Mouse (Mus musculus) ES-E14 (cell line): ENCODE measurements around the gene Fkbp10. TPM values are rescaled to one million over a fixed set of nuclear protein-coding genes. Genes with fewer than 3 reads are reported as not detected.

Experiments
- DNase-seq: peaks from one replicate; pipeline ENCODE4 v3.0.0-alpha.2; 2013; ENCODE audit warnings: low read depth, low spot score
- H3K27ac ChIP-seq: 2 replicates; pipeline ENCODE4 v1.5.1; 2012; ENCODE audit warnings: low read depth, mild to moderate bottlenecking, low read length, moderate library complexity, mixed read lengths; ENCODE audit not compliant: poor library complexity, insufficient read depth, severe bottlenecking
- H3K36me3 ChIP-seq: 2 replicates; pipeline ENCODE4 v1.6.1; 2012; ENCODE audit warnings: mild to moderate bottlenecking, low read length, moderate library complexity, mixed read lengths; ENCODE audit not compliant: control insufficient read depth, poor library complexity, insufficient read depth, severe bottlenecking
- H3K4me1 ChIP-seq, 2 experiments: fragments of 150-350 bp in 1 of 2; sonication (generic) in 1 of 2; 2 replicates each; pipeline ENCODE4 v1.6.1; 2012; ENCODE audit warnings: low read length in 2 of 2, mild to moderate bottlenecking in 1 of 2, mixed read lengths in 1 of 2; ENCODE audit not compliant: control insufficient read depth in 2 of 2, insufficient read depth in 2 of 2, poor library complexity in 1 of 2
- H3K4me3 ChIP-seq, 2 experiments: fragments of 150-350 bp in 1 of 2; sonication (generic) in 1 of 2; 2 replicates each; pipeline ENCODE4 v1.5.1; 2012; ENCODE audit warnings: low read length in 2 of 2, low read depth in 1 of 2, mild to moderate bottlenecking in 1 of 2, mixed read lengths in 1 of 2; ENCODE audit not compliant: insufficient read depth in 1 of 2, poor library complexity in 1 of 2, severe bottlenecking in 1 of 2
- H3K9ac ChIP-seq: 2 replicates; pipeline ENCODE4 v1.6.1; 2012; ENCODE audit warnings: low read depth, mild to moderate bottlenecking, low read length, mixed read lengths; ENCODE audit not compliant: poor library complexity, insufficient read depth, severe bottlenecking
- H3K9me3 ChIP-seq: fragments of 150-350 bp; sonication (generic); 2 replicates; pipeline ENCODE4 v1.6.1; 2012; ENCODE audit warnings: low read depth, mild to moderate bottlenecking, low read length; ENCODE audit not compliant: control insufficient read depth, insufficient read depth
- CHD2 ChIP-seq: IDR thresholded peaks from 2 replicates; pipeline ENCODE4 v1.6.1; 2014; ENCODE audit warnings: mild to moderate bottlenecking, low read depth, low read length, inconsistent platforms
- HCFC1 ChIP-seq: IDR thresholded peaks from 2 replicates; pipeline ENCODE4 v1.6.1; 2012; ENCODE audit warnings: low read length, inconsistent platforms, borderline replicate concordance; ENCODE audit not compliant: insufficient read depth
- MAFK ChIP-seq: IDR thresholded peaks from 2 replicates; pipeline ENCODE4 v1.6.1; 2014; ENCODE audit warnings: mild to moderate bottlenecking, low read depth, low read length, inconsistent platforms; ENCODE audit not compliant: insufficient read depth
- ZC3H11A ChIP-seq: IDR thresholded peaks from 2 replicates; pipeline ENCODE4 v1.6.1; 2012; ENCODE audit warnings: low read depth, mild to moderate bottlenecking, inconsistent platforms, low read length, borderline replicate concordance
- ZNF384 ChIP-seq: IDR thresholded peaks from 2 replicates; pipeline ENCODE4 v1.6.1; 2012; ENCODE audit warnings: low read depth, low read length, inconsistent platforms
- in situ Hi-C, 2 experiments: fragments of 600-800 bp; cut with MboI; formaldehyde crosslinking; loops; one replicate each; pipeline ENCODE4 v1.15.1; 2025; ENCODE audit warnings: low sequenced_read_pairs in 2 of 2, inconsistent platforms in 1 of 2; ENCODE audit not compliant: unreplicated experiment in 2 of 2
- total RNA-seq: library from RNA; depleted of rRNA; stranded (reverse); fragments of 300-350 nt; gene quantifications from 2 replicates; pipeline ENCODE4 v1.2.3, GENCODE M21; 2012

The Fkbp10 gene
- total RNA-seq, 1 experiment: 73.3 TPM

DNA sequence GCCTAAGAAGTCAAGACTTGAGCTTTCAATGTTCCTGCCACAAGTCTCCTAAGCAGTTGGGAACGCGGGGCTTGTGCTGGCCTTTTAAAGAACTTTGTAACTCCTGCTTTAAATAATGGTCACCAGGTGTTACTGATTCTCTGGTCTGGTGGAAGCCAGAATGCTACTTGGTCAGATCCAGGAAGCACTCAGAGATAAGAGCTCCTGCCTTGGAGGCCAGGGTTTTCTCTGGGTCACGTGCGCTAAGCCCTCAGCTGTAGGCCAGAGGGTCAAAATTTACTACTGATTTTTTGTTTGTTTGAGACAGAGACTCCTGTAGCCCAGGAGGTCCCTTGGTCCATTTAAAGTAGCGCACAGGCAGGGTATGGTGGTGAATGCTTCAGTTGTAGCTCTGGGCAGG, 16.5 kb downstream of the Fkbp10 start:
- Histone ChIP-seq H3K4me1 (peaks cover 5 to 20% of the 10 kb centered on the region in 2 experiments; a peak in 2 of 4 replicates), H3K36me3 (no peaks in the 10 kb centered on the region), H3K27ac (no peak overlapping the region), H3K9me3 (no peaks in the 10 kb centered on the region), H3K9ac (no peak overlapping the region), H3K4me3 (no peak overlapping the region)
- in situ Hi-C loops: no loop called here
- DNase-seq: no peak
- TF ChIP-seq MAFK (no peak), ZC3H11A (no peak), ZNF384 (no peak), HCFC1 (no peak), CHD2 (no peak)

DNA sequence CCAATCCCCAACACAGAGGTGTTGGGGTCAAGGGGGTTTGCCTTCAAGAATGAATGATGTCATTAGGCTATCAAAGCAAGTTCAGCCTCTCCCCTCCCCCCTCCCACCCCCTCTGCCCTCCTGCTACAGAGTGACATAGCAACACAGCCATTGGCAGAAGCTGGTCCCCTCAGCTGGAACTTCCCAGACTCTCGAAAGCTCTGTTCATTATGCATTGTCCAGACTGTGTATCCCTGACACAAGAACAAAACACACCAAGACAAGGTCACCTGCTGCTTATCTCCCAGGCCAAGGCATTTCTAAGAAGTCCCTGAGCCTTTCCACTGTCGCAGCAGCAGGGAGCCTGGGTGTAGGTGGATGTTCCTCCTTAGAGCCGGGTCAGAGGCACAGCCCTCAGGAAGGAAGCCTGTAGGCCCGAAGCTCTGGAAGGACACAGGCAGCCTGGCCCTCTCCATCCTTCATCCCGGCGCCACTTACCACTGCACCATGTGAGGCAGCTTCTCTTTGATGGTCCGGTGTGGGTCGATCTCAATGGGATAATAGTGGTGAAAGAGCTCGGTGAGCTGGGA, 20.3 kb downstream of the Fkbp10 start:
- no peak for DNase-seq
- H3K4me1 ChIP-seq: peaks cover 9 to 19% of the 10 kb centered on the region in 2 experiments
- H3K4me3 ChIP-seq: no peak overlapping the region
- H3K27ac ChIP-seq: no peak overlapping the region
- no peak overlapping the region for H3K9ac ChIP-seq
- TF ChIP-seq MAFK: no peak
- TF ChIP-seq ZNF384: no peak
- no peak for TF ChIP-seq CHD2
- no peak for TF ChIP-seq HCFC1
- in situ Hi-C loops: no loop called here
- H3K9me3 ChIP-seq: no peaks in the 10 kb centered on the region
- no peaks in the 10 kb centered on the region for H3K36me3 ChIP-seq

DNA sequence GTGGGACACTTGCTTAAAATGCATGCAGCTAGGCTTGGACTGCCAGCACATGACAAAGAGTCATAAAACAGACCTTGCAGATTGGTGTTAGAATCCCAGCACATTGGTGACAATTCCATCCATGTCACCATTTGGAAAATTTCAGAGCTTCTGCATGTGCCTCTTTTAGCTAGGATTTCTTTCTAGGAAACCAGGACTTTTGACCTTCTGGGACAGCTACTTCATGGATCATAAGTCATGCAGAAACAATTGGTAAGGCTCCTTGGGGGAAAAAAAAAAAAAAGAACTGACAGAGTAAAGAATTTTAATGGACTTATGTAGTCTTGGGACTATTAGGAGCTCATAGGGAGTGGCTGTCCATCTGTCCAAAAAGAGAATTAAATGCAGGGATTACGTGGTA, 22.4 kb downstream of the Fkbp10 start:
- Histone ChIP-seq H3K4me1 (peaks cover 9 to 19% of the 10 kb centered on the region in 2 experiments), H3K36me3 (no peaks in the 10 kb centered on the region), H3K9me3 (no peaks in the 10 kb centered on the region), H3K27ac (no peak overlapping the region), H3K4me3 (no peak overlapping the region), H3K9ac (no peak overlapping the region)
- TF ChIP-seq MAFK (no peak), HCFC1 (no peak), ZNF384 (no peak), CHD2 (no peak), ZC3H11A (no peak)
- DNase-seq: no peak
- in situ Hi-C loops: no loop called here

DNA sequence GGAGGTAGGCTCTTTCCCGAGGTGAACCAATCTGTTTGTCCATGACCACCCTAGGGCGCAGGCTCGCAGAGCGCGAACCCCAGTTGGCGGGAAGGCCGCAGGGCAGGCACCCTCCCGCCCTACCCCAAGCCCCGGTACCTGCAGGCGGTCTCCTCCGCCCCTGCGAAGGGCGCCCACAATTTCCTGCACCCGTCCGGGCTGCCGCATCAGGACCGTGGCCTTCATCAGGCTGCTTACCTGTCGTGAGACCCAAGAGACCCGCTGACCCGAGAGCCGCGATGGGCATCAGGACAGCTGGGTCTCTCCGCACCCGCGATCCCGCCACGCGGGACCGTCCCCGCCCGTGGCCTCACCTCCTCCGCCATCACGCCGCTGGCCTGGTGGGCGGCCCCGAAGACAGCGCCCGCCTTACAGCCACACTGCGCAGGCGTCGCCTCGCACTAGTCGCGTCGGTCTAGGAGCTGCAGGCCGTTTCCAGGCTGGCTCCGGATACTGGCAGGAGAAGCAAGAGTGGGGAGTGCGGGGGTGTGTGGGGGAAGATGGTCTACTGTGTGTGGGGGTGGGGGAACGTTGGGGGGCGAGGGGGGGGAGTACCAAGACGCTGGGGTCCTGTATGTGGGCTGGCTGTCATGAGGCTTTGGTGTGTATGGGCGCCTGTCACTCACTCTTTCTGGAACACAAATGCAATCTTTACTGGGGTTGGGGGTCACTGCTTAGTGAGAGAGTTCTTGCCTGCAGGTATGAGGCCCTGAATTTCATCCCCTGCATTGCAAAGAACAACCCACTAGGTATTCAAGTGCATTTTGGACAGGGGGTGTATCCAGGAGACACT, 25.4 kb downstream of the Fkbp10 start:
- no peak for TF ChIP-seq MAFK
- TF ChIP-seq ZNF384: no peak
- TF ChIP-seq CHD2: no peak
- TF ChIP-seq ZC3H11A: no peak
- TF ChIP-seq HCFC1: no peak
- in situ Hi-C loops: no loop called here
- H3K27ac ChIP-seq: no peak overlapping the region

More for the DNA sequence above, 25.4 kb downstream of the Fkbp10 start:
- Histone ChIP-seq H3K4me1 (peaks cover 3 to 4% of the 10 kb centered on the region in 2 experiments), H3K9ac (peak overlapping the region; percentile 83), H3K36me3 (no peaks in the 10 kb centered on the region), H3K9me3 (no peaks in the 10 kb centered on the region), H3K4me3 (peak overlapping the region; percentile 83 to 91)
- no peak for DNase-seq
